Mouse (Mus musculus): ENCODE data around the gene Lingo1. TPM values are rescaled to one million over a fixed set of nuclear protein-coding genes. Genes with fewer than 3 reads are reported as not detected.

Lingo1 gene
- total RNA-seq, 2 experiments from 2014 or later: 0.35 to 0.41 TPM

DNA sequence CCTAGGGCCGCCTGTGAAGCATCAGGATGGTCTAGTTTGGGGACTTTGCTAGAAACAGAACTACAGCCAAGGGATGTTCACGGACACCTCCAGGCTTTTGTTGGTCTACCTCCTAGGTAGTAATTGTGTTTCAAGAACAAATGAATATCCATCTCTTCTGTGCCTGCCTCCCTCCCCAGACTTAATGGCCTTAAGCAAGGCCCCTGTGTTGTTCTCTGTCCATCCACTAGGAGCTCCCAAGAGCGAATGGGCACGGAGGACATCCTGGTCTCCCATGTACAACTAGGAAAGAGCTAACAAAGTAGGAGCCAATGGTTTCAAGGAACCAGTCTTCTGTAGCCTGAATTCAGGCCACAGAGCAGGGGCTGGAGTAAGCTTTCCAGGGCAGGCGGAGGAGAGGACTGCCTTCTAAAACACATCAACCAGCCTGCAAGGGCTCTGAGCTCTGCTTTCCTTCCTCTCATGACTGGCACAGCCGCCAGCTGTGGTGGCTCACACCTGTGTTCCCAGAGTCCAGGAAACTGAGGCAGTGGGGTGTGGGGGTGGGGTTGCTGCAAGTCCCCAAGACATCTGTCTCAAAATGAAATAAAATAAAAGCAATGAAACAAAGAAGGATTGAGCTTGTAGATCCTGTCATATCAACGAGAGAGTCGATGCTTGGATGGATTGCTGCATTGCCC is 157.9 kb downstream of the Lingo1 start:
- intact Hi-C loops (cut with DNase I): loop anchor here (5.0 kb wide), 2 partner anchors 74 to 134 kb away; no protein-coding TSS in a partner anchor

DNA sequence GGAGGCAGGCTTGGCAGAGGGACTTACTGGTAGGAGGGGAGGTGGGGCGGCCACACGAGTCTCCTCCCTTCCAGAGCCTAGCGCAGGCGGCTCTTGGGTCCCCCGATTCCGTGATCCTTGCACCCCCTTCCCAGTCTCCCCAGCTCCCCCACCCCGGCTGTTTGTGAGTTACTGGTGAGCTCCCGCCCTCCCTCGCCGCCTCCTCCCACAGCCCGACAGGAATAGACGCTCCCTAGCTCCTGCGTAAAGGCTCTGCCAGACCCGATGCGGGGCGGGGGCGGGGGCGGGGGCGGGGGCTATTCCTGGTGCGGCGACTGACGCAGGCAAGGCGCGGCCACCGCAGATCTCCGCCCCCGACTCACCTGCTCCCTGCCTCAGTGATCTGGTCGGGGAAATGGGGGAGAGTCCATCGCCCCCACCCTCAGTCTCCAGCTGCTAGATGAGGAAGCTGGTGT is 158.8 kb downstream of the Lingo1 start:
- no peak for DNase-seq
- intact Hi-C loops (cut with DNase I): loop anchor here (2.0 to 5.0 kb wide), 3 partner anchors 75 to 159 kb away; partner anchors contain the start of gene Lingo1

More for the DNA sequence above, 157.9 kb downstream of the Lingo1 start:
- no peak for DNase-seq

DNA sequence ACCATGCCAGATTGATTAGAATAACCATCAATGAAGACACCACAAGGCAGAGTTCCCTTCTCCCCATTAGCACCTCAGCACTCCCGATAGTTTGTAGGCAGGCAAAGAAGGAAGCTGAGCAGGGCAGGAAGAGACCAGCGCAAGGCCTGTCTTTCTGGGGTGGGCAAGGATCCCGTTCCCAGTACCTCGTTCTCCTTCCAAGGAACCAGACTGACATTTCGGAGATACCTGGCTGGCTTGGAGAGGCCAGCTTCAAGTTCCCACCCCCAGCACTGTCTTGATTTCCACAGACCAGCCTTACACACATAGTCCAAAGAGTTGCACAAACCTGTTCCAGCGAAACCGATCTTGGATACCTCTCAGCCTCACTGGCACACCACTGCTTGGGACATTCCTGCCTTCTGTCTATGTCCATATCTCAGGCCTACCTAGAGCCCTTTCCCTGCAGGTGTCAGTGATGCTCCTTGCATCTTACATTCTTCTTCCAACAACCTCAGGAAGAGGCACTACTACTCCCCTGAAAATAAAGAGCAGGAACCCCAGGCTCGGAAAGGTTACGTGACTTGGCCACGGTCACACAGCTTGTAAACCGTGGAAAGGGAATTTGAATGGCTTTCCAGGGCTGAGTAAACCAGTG is 159.4 kb downstream of the Lingo1 start:
- DNase-seq: no peak
- intact Hi-C loops (cut with DNase I): loop anchor here (2.0 to 5.0 kb wide), 3 partner anchors 75 to 160 kb away; partner anchors contain the start of gene Lingo1

DNA sequence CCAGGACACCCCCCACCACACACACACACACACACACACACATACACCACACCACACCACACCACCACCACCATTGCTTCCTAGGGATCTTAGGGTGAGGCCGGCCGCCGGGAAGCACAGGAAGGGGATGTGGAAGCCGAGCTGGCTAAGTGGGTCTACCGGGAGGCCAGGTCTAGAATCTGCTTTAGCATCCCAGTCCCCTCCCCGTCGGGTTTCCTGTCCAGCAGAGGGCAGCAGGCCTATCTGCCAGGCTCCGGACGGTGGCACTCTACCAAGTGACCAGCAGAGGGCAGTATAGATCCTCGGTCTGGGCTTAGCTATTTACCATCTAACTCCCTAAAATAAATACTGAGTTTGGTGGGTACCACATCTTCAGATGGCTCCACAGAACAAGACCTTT is 160.1 kb downstream of the Lingo1 start:
- DNase-seq: peak; percentile 77
- intact Hi-C loops (cut with DNase I): loop anchor here (2.0 to 5.0 kb wide), 3 partner anchors 76 to 161 kb away; partner anchors contain the start of gene Lingo1

DNA sequence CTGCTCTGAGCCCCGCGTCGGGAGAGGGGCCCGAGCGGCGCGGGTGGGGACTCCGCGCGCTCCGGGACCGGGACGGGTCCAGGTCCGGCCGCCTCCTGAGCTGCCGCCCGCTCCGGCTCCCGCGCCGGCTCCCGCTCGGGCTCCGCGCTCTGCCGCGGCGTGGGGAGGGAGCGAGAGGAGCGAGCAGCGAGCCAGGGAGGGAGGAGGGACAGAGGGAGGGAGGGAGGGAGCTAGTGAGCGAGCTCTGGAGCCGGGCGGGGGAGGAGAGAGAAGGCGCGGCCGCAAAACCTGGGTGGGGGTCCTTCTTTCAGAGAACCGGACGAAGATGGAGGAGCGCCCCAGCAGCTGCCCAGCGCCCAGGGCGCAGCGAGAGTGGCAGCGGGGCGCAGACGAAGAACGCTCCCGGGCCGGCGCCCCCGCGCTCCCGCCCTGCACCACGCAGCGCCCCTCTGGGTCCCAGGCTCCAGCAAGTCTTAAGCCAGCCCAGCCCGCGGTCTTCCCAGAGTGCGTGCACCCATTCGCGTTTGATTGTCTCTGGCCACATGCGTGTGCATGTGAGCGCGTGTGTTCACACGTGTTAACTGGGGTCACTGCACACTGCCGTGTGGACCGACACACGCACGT is 160.7 kb downstream of the Lingo1 start:
- DNase-seq: peak in 1 of 2 experiments; percentile 19

DNA sequence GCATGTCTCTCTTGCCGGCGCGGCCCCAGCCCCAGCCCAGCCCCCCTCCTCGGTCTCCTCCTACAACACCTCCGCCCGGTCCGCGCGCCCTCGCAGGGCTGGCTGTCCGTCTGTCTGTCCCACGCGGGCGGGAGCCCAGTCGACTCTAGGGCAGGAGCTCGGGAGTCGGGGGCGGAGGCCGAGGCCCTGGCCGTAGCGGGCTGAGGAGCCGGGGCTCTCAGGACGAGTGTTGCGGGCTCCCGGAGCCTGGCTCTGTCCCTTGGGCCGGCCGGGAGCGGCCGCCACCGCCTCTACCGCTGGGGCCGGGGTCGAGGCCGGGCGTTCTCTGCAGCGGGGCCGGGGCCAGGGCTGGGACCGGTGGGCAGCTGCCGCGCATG is 161.2 kb downstream of the Lingo1 start:
- intact Hi-C loops (cut with DNase I): loop anchor here (5.0 kb wide), 2 partner anchors 77 to 137 kb away; no protein-coding TSS in a partner anchor
- DNase-seq: peak in 1 of 2 experiments; percentile 25

More for the DNA sequence above, 160.7 kb downstream of the Lingo1 start:
- intact Hi-C loops (cut with DNase I): loop anchor here (2.0 to 5.0 kb wide), 3 partner anchors 77 to 161 kb away; partner anchors contain the start of gene Lingo1

DNA sequence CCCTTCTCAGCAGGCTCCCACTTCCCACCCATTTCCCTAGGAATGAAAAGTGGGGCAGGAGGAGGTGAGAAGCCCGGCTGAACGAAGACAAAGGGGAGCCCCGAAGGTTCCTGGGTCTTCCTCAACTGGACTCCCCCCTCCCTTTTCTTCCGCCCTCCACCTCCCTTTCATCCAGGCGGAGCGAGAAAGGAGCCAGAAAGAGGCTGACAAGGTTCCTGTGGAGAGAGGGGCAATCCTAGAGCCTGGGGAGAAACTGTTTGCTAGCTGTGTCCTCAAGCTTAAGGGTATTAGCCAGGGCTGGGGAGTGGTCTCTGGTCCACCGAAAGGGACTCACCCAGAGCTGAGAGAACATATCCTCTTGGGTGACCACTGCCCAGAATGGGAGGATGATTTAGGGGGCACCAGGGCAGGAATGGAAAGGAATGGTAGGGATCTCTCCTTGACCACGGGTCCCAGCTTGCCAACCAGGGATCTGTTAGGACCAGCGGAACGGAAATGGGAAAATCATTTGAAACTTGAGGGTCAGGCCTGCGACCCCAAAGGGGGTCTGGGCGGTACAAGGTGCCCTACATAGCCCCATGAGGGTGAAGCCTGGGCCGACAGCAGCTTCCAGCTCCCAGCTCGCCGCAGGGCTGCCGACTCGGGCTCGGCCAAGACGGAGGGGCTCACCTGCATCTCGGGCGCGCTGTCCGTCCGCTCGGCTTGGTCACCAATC is 161.7 kb downstream of the Lingo1 start:
- DNase-seq: no peak
- intact Hi-C loops (cut with DNase I): loop anchor here (5.0 kb wide), 2 partner anchors 78 to 138 kb away; no protein-coding TSS in a partner anchor

DNA sequence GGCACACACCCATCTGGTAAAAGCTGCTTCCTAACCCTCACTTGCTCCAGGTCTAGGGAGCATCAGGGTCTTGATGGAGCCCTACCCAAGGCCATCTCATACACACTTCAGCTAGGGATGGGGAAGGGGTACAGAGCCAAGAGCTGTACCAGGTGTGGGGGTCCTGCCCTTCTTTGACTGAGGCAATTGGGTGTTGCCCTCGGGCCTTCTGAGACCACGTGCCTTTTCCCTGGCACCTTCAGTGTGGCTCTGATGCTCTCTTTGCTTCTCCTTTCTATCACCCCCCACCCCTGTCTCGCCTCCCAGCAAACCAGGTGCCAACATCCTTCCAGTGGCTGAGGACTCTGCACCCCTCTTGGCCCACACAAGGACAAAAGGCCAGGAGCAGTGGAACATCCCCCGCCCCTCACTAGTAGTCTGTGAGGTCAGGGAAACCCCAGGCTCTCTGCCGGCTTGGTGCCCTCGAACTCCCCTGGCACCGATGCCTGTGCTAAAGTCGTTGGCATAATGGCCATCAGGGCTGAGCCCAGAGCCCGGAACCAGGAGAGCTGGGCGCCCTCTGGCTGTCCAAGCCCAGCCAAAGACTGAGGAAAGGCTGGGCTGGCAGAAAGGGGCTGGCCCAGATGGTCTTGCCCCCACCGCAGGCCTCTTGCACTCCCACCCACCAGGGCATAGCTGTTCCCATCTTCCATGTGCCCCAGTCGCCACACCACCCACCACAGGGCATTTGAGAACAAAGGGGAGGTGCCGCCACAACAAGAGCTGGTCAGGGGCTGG is 162.6 kb downstream of the Lingo1 start:
- no peak for DNase-seq
- intact Hi-C loops (cut with DNase I): no loop called here

DNA sequence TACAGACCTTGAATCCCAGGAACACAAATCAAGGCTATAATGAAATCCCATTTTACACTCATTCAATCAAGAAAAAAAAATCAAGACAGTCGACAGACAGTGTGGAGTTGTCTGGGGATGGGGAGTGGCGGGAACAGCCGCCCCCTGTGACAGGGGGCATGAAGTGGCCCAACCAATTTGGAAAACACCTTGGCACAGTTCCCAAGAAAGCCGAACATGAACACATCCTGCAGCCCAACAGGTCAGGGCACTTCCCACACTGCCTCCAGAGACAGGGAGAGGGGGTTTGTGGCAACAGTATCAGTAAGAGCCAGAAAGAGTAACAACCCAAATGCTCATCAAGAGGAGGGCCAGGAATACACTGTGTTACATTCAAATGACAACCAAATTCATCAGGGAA is 165.3 kb downstream of the Lingo1 start:
- intact Hi-C loops (cut with DNase I): no loop called here
- DNase-seq: no peak

DNA sequence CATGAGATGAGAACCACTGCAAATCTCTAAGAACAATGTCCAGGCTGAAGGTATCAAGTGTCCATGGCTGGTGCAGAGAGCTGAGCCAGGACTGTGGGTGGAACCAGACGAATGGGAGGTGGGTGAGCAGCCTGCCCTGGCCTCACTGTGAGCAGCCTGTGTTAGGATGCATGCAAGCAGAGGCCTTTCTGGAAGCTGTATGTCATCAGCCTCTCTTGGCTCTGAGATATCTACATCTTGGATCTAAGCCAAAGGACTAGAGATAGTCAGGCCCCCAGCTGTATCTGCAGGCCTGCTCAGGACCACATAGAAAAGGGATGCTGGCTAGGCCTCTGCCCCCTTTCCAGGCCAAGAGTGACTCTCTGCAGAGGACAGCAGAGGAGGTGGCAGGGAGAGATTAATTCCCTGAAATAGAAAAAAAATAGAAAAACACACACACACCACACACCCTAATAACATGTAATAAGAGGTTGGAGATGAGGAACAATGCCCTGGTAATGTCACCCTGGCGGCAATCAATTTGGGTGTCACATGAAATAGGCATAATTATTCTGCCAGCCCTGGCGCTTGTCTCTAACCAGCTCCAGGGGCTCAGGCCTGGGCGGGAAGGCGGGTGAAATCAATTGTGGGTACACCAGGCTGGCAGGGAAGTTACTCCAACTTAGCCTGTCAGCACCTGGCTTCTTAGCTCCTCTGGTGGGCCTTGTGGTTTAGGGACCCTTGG is 166.4 kb downstream of the Lingo1 start:
- no peak for DNase-seq
- intact Hi-C loops (cut with DNase I): no loop called here

DNA sequence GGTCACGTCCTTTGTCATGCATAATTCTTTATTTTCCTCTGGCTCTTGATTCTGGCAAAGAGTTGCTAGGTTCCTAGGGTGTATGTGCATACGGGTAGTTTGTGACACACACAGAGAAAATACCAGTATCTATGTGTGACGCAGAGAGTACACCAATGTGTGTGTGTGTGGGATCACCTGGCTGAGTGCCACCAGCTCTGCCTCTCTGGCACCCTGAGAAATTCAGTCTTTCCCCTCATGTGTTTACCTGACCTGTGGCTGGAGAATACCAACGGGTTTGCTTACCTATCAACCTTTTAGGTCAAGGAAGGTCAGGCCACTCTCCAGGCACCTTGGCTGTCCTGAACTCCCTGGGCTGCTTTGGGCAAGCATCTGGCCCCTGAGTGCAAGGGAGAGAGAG is 169.0 kb downstream of the Lingo1 start:
- no peak for DNase-seq
- intact Hi-C loops (cut with DNase I): no loop called here

DNA sequence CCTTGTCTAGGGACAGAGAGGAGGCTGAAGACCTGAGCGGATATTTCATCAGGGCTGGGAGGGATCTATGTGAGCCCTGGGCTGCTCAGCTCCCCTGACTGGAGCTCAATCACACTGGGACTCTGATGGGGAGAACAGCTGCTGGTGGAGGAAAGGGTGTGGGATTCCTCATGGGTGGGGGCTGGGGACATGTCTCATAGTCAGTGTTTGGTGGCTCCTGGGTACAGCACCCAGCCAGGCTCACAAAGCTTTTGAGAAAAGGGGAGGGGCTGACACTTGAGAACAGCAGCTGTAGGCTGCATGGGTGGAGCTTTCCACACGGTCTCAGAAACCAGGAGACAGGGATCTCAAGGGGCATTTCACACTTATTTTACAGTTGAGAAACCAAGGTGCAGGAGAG is 171.3 kb downstream of the Lingo1 start:
- no peak for DNase-seq
- intact Hi-C loops (cut with DNase I): no loop called here

DNA sequence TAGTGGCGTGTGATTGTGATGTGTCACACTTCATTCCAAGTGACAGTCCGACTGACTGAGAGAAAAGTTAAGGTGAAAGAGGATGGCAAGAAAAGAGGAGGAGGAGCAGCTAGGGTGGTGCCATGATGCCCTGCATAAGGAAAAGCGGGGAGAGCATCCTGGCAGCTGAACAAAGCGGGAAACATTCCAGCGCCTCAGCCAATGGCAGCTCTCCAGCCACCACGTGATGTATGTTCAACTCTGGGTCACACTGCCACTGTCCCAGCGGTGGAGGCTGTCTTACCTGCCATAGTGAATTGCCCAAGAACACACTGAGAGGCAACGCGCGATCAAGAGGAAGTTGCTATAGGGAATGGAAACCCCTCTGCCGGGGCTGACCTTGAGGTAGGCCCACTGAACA is 172.9 kb downstream of the Lingo1 start:
- intact Hi-C loops (cut with DNase I): no loop called here
- no peak for DNase-seq

DNA sequence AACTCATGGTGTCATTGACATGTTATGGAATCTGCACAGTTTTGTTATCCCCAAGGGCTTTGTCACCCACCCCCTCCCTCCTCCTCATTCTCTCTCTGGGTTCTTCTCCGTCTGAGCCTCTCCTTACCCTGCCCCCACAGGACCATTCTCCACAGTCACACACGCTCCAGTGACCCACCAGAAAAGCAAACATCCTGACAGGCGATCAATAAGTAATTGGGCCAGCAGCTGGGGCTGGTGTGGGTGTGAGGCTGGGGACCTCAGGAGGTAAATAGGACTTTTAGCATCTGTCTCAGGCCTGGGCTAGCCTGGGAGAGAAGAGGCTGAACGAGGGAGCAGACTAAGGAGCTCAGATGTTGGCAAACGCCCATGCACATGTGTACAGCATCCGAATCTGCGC is 173.5 kb downstream of the Lingo1 start:
- intact Hi-C loops (cut with DNase I): no loop called here

DNA sequence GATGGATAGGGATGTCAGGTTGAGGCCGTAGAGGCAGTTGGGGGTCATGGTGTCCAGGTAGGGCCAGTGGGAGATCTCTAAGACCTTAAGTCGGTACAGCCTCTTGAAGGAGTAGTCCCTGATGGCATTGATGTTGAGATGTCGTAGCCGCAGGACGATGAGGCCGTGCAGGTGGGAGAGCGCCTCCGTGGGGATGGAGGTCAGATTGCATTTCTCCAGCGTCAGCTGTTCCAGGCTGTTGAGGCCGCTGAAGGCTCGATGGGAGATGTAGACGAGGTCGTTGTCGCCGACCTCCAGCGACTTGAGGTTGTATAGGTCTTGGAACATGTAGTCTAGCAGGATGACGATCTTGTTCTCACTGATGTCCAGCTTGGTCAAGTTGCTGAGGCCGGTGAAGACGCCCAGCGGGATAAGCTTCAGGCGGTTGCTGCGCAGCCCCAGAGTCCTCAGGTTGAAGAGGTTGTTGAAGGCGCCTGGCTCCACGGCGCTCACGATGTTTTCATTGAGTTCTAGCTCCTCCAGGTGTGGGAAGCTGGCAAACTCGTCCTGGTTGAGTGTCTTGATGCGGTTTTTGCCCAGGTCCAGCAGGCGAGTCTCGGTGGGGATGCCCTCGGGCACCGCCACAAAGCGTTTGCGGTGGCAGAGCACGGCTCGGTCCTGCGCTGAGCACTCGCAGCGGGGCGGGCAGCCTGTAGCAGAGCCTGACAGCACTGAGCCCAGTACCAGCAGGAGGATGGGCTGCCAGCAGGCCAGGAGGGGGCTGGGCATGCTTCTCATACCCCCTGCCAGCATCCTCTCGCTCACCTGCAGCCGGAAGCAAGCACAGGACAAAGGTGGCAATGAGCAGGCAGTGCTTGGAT is 175.5 kb downstream of the Lingo1 start:
- DNase-seq: no peak
- intact Hi-C loops (cut with DNase I): no loop called here

More for the DNA sequence above, 173.5 kb downstream of the Lingo1 start:
- DNase-seq: no peak

DNA sequence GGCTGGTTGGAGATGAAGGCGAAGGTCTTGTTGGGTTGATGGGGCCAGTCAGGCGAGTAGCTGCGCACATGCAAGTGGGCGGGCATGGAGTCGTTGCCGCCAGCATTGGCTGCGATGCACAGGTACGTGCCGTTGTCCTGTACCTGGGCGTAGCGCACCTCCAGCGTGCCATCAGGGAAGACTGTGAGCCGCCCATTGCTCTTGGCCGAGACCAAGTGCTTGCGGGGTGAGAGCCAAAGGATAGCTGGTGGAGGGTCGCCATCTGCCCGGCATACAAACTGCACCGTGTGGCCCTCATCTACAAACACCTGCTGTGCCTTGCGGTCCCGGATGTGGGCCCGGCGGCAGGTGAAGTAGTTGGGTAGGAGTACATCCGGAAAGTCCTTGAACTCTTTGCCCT is 176.6 kb downstream of the Lingo1 start:
- intact Hi-C loops (cut with DNase I): no loop called here
- no peak for DNase-seq

DNA sequence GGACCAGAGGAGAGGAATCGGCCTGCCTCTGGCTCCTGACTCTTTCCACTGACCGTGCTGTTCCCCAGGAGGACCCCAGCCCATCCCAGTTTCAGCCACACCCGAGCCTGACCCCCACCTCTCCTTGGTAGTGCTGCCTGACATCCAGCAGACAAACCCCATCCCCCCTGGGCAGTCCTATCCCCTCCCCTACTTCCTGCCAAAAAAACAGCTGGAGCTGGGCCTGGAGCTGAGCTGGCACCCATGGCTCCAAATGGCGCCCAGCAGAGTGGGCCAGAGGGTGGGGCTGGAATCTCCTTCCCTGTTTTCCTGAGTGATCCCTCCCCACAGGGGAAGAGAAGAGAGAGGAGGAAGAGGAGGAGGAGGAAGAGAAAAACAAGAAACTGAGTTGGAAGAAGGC is 177.6 kb downstream of the Lingo1 start:
- intact Hi-C loops (cut with DNase I): no loop called here
- DNase-seq: no peak

DNA sequence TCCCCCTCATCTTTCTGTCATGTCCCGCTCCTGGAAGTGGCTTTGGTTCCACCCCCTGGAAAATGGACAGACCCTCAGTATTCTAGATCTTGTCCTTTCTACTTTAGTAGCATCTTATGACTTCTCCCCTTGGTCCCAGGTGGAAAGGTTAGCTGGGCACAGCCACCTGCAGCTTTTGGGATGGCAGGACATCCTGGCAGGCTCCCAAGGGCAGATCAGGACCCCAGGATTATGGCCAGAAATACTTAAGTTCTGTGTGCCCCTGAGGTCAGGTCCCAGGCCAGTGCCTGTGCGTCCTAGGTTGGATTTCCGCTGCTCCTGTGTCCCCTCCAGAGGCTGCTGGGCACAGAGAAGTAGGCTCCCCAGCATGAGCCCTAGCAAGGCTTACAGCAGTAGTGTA is 180.2 kb downstream of the Lingo1 start:
- intact Hi-C loops (cut with DNase I): no loop called here
- no peak for DNase-seq

Data from gastrocnemius, postnatal 36 days (tissue).